Mouse (Mus musculus): ENCODE results near the gene Herpud2. TPM values are rescaled to one million over a fixed set of nuclear protein-coding genes. Genes with fewer than 3 reads are reported as not detected.

Gene Herpud2
- polyA plus RNA-seq, 1 experiment: not detected

- H3K4me3 ChIP-seq (ENCODE audit: insufficient read depth, low read depth, low read length): no peak overlapping the region
- TF ChIP-seq CTCF (IDR thresholded peaks at IDR 0.05; ENCODE audit: insufficient read depth, low read depth, low read length): no peak
- no peak for TF ChIP-seq POLR2A (IDR thresholded peaks at IDR 0.05; ENCODE audit: insufficient read depth, low read depth, low read length)
- H3K4me1 ChIP-seq (ENCODE audit: control insufficient read depth, insufficient read depth, low read length): no peaks in the 10 kb centered on the region
- no peak overlapping the region for H3K27ac ChIP-seq (ENCODE audit: insufficient read depth, low read depth, low read length)
- WGBS: 2% methylated on average over 1 of the region's 1 CpGs
Observed at GRCm38 (mm10) chr9:25156377-25156776, 4.8 kb upstream of the Herpud2 start.

GRCm38 (mm10) chr9:25153066-25153465, 1.4 kb upstream of the Herpud2 start:
- Histone ChIP-seq H3K27ac (ENCODE audit: insufficient read depth, low read depth, low read length) (no peak overlapping the region), H3K4me3 (ENCODE audit: insufficient read depth, low read depth, low read length) (no peak overlapping the region), H3K4me1 (ENCODE audit: control insufficient read depth, insufficient read depth, low read length) (no peaks in the 10 kb centered on the region)
- TF ChIP-seq POLR2A (IDR thresholded peaks at IDR 0.05; ENCODE audit: insufficient read depth, low read depth, low read length) (no peak), CTCF (IDR thresholded peaks at IDR 0.05; ENCODE audit: insufficient read depth, low read depth, low read length) (no peak)

GRCm38 (mm10) chr9:25152457-25152856, 837 bp upstream of the Herpud2 start:
- peak overlapping the region; percentile 81 for H3K27ac ChIP-seq (ENCODE audit: insufficient read depth, low read depth, low read length)
- H3K4me3 ChIP-seq (ENCODE audit: insufficient read depth, low read depth, low read length): no peak overlapping the region
- 9% methylated on average over 1 of the region's 1 CpGs for WGBS
- TF ChIP-seq CTCF (IDR thresholded peaks at IDR 0.05; ENCODE audit: insufficient read depth, low read depth, low read length): no peak
- TF ChIP-seq POLR2A (IDR thresholded peaks at IDR 0.05; ENCODE audit: insufficient read depth, low read depth, low read length): no peak
- no peaks in the 10 kb centered on the region for H3K4me1 ChIP-seq (ENCODE audit: control insufficient read depth, insufficient read depth, low read length)

- under 1% methylated on average over 73 of the region's 73 CpGs for WGBS
- TF ChIP-seq POLR2A (IDR thresholded peaks at IDR 0.05; ENCODE audit: insufficient read depth, low read depth, low read length): no peak
- TF ChIP-seq CTCF (IDR thresholded peaks at IDR 0.05; ENCODE audit: insufficient read depth, low read depth, low read length): no peak
Observed at GRCm38 (mm10) chr9:25150791-25151610, 619 bp downstream of the Herpud2 start.

GRCm38 (mm10) chr9:25148767-25149166, 2.9 kb downstream of the Herpud2 start:
- no peak overlapping the region for H3K27ac ChIP-seq (ENCODE audit: insufficient read depth, low read depth, low read length)
- H3K4me3 ChIP-seq (ENCODE audit: insufficient read depth, low read depth, low read length): no peak overlapping the region
- H3K4me1 ChIP-seq (ENCODE audit: control insufficient read depth, insufficient read depth, low read length): no peaks in the 10 kb centered on the region
- TF ChIP-seq POLR2A (IDR thresholded peaks at IDR 0.05; ENCODE audit: insufficient read depth, low read depth, low read length) (no peak), CTCF (IDR thresholded peaks at IDR 0.05; ENCODE audit: insufficient read depth, low read depth, low read length) (no peak)

More at GRCm38 (mm10) chr9:25150791-25151610, 619 bp downstream of the Herpud2 start:
- Histone ChIP-seq H3K27ac (ENCODE audit: insufficient read depth, low read depth, low read length) (peak overlapping the region; percentile 81), H3K4me1 (ENCODE audit: control insufficient read depth, insufficient read depth, low read length) (no peaks in the 10 kb centered on the region), H3K4me3 (ENCODE audit: insufficient read depth, low read depth, low read length) (peak overlapping the region; percentile 79)

GRCm38 (mm10) chr9:25145925-25146324, 5.7 kb downstream of the Herpud2 start:
- no peak overlapping the region for H3K4me3 ChIP-seq (ENCODE audit: insufficient read depth, low read depth, low read length)
- H3K27ac ChIP-seq (ENCODE audit: insufficient read depth, low read depth, low read length): no peak overlapping the region
- WGBS: 52% methylated on average over 1 of the region's 1 CpGs
- no peak for TF ChIP-seq POLR2A (IDR thresholded peaks at IDR 0.05; ENCODE audit: insufficient read depth, low read depth, low read length)
- no peak for TF ChIP-seq CTCF (IDR thresholded peaks at IDR 0.05; ENCODE audit: insufficient read depth, low read depth, low read length)
- H3K4me1 ChIP-seq (ENCODE audit: control insufficient read depth, insufficient read depth, low read length): no peaks in the 10 kb centered on the region

- Histone ChIP-seq H3K27ac (ENCODE audit: insufficient read depth, low read depth, low read length) (no peak overlapping the region), H3K4me1 (ENCODE audit: control insufficient read depth, insufficient read depth, low read length) (no peaks in the 10 kb centered on the region)
- TF ChIP-seq POLR2A (IDR thresholded peaks at IDR 0.05; ENCODE audit: insufficient read depth, low read depth, low read length): no peak
Observed at GRCm38 (mm10) chr9:25143950-25144349, 7.7 kb downstream of the Herpud2 start.

GRCm38 (mm10) chr9:25142988-25143387, 8.6 kb downstream of the Herpud2 start:
- no peak overlapping the region for H3K4me3 ChIP-seq (ENCODE audit: insufficient read depth, low read depth, low read length)
- TF ChIP-seq CTCF (IDR thresholded peaks at IDR 0.05; ENCODE audit: insufficient read depth, low read depth, low read length) (no peak), POLR2A (IDR thresholded peaks at IDR 0.05; ENCODE audit: insufficient read depth, low read depth, low read length) (no peak)
- H3K4me1 ChIP-seq (ENCODE audit: control insufficient read depth, insufficient read depth, low read length): no peaks in the 10 kb centered on the region
- 98% methylated on average over 1 of the region's 1 CpGs for WGBS
- no peak overlapping the region for H3K27ac ChIP-seq (ENCODE audit: insufficient read depth, low read depth, low read length)

More at GRCm38 (mm10) chr9:25143950-25144349, 7.7 kb downstream of the Herpud2 start:
- no peak overlapping the region for H3K4me3 ChIP-seq (ENCODE audit: insufficient read depth, low read depth, low read length)

- Histone ChIP-seq H3K4me3 (ENCODE audit: insufficient read depth, low read depth, low read length) (no peak overlapping the region), H3K27ac (ENCODE audit: insufficient read depth, low read depth, low read length) (no peak overlapping the region), H3K4me1 (ENCODE audit: control insufficient read depth, insufficient read depth, low read length) (no peaks in the 10 kb centered on the region)
- TF ChIP-seq CTCF (IDR thresholded peaks at IDR 0.05; ENCODE audit: insufficient read depth, low read depth, low read length): no peak
- no peak for TF ChIP-seq POLR2A (IDR thresholded peaks at IDR 0.05; ENCODE audit: insufficient read depth, low read depth, low read length)
- 91% methylated on average over 3 of the region's 3 CpGs for WGBS
Observed at GRCm38 (mm10) chr9:25142041-25142440, 9.6 kb downstream of the Herpud2 start.
